Mouse (Mus musculus): ENCODE measurements at regions not wholly inside any gene's neighbourhood (a gene's known extent, or its start where the extent isn't known, plus 50 kb on each side); places are given as distances from the start of the nearest gene placed in this dataset.

DNA sequence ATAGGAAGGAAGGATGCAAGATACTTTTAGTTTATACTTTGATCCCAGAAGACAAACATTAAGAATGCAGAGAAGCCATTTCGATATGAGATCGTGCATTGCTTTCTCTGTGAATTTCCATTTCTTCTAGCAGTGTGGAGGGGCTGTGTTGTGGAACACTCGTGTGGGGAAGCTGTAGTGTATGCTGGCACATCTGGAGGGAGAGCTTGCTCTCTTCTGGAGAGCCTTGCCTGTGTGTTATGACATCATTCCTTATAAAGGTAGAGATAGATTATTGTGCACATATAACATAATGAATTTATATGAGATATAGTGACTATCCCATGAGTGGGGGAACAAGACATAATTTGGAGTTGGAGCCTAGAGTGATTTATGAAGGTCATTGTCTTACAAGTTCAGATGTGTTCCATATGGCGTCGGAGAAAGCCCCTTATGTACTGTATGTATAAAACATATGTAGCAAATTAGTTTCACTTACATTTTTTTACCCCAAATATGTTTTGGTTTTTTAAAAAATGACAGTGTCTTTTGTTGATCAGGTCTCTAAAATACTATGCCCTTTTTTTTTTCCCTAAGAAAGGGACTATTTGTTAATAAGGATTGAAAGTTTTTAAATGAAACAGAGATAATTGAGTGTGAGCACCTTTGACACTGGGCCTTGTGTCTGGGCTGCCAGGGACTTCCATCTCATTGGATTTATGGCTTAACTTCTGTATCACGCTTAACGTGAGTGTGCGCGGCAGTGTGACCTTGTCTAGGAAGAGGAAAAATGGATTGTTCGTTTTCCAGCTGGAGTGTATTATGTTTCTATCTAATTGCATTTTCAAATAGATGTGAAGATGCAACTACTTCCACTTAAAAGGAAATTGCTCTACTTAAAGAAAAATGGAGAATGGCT is 230.8 kb downstream of the Papss1 start:
- DNase-seq (ENCODE audit: low spot score in 2 of 2) = no peak

DNA sequence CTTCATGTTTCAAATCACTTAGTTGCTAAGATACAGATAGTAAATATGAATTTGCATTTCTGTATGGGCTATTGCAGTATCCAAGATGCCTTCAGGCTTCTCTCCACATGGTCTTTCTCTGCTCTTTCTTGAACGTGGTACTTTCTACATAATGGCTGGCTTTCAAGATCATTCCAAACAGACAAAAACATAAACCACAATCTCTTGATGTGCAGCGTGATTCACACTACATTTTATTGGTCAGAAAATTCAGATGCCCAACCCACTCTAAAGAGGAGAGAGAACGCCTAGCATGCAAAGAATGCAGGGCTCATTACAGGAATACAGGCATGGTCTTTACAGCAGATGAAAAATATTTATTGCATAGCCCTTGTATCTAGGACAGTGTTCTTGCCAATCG is 235.2 kb downstream of the Papss1 start:
- no peak for DNase-seq (ENCODE audit: low spot score in 2 of 2)

DNA sequence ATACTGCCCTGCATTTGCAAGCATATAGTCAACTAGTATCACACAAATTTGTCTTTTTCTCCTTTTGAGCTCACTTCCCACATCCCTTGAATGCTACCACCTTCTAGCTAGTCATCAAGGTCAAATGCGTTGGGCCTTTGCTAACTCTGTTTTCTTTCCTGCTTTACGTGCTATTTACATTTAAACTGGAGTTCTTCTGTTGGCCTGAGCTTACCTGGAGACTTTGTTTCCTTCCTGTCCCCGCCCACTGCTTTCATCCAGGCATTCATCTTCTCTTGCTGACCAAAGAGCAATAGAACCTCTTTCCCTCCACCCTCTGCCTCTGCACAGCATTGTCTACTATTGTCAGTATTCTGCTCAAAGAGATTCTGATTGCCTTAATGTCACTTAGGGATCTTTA is 237.0 kb downstream of the Papss1 start:
- no peak for DNase-seq (ENCODE audit: low spot score in 2 of 2)

DNA sequence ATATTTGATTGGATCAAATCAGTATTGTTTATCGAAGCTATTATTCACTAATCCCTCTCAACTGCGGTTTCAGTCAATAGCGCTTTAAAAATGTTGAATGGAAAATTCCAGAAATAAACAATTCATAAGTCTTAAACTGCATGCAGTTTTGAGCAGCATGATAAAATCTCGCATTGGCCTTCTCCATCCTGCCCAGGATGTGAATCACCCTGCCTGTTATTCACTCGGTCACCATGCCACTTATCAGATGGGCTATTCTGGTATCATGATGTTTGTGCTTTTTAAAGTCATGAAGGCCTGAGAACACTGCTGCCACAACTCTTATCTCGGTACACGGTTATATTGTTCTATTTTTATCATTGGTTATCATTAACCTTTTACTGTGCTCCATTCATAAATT is 238.3 kb downstream of the Papss1 start:
- DNase-seq (ENCODE audit: low spot score in 2 of 2) = no peak

DNA sequence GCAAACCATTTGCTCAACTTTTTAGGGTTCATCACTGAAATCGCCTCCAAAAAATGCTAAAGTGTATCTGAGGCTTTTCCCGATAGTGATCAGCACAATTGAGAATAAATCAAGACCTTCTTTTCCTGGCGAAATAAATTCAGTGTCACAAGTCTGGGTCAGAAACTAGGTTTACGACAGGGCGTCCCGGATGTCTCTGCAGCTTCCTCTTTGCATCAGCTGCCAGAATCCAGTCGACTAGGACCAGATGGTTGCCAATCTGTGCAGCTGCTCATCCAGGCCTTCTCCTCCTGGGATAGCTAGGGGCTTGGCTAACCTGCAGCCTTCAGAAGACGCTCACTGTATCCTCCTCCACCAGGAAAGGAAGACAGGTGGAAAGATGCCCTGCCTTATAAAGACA is 243.6 kb downstream of the Papss1 start:
- DNase-seq (ENCODE audit: low spot score in 2 of 2) = peak in 1 of 2 experiments; percentile 13

DNA sequence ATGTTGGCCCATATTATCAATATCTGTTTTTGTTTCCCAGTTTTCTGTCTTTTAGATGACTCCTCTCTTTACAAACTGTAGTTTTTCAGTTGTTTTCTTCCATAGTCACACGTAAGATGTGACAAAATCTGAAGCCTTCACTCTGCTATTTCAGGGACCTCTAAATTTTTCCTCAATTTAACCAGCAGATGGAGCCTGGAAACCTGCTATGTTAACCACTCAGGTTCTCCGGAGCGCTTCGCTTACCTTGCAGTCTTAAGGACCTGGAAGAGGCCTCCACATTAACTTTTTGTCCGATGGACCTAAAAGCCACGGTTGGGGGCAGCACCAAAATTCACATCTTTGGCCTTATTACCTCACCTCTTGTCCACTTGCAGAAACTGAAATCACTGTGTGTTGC is 248.4 kb downstream of the Papss1 start:
- DNase-seq (ENCODE audit: low spot score in 2 of 2) = no peak

DNA sequence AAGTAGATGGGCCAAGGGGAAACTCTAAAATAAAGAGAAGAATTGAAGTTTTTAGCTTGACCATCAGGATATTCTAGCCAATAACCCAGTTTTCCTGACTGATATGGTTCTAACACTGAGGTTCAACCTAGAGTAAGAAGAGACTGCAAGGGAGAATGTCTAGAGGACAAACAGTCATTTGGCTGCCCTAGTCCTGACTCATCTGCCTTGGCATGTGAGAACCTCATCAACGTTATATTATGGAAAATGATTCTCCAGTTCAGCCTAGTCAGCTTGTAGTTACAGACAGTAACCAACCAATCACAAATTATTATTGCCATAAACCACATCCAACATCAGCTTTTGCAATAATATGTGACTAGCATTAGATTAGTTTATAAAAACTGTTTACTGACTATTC is 254.2 kb downstream of the Papss1 start:
- no peak for DNase-seq (ENCODE audit: low spot score in 2 of 2)

DNA sequence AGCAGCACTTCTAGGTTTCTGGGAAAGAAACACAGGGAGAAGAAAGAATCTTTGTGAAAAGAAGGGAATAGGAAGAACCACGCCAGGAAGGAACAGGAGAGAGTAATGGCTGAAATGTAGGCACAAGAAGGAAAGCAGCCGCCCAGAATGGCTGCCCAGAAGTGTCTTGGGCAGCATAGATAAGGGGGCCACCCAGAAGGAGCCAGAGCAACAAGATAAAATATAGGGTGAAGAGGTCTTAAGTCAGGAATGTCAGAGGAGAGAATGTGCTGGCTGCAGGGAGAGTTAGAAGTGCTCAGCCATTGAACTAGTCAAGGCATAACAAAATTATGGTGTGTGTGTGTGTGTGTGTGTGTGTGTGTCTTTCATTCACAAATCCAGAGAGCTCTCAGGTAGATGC is 227.7 kb upstream of the Dkk2 start:
- no peak for DNase-seq (ENCODE audit: low spot score in 2 of 2)

DNA sequence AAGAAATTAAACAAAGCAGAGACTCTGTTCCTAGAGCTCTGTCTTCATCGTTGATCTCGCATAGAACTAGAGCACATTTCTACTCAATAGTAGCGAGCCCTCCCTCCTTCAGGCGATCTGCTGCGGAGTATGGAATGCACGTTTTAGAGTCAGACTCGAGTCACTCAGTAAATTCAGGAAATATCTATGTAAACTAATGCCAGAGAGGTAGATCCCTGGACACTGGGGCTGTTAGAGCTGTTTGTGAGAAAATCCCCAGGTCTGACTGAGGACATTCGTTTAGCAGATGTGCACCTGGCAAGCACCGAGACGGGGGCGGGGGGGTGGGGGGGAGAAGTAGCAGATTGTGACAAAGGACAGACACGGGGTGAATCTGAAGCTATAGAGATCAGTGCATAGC is 226.0 kb upstream of the Dkk2 start:
- DNase-seq (ENCODE audit: low spot score in 2 of 2) = no peak

DNA sequence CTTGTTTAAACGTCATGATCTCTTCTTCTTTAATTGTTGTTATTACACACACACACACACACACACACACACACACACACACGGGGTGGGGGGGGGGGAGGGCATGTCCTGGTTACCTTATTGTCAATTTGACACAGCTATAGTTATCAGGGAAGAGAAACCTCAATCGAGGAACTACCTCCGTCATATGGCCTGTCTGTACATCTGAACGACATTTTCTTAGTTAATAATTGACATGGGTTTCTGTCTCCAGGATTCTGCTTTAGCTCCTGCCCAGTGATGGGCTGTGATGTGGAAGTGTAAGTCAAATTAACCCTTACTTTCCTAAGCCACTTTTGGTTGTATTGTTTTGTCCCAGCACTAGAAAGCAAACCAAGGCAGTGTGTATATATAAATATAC is 220.0 kb upstream of the Dkk2 start:
- no peak for DNase-seq (ENCODE audit: low spot score in 2 of 2)

DNA sequence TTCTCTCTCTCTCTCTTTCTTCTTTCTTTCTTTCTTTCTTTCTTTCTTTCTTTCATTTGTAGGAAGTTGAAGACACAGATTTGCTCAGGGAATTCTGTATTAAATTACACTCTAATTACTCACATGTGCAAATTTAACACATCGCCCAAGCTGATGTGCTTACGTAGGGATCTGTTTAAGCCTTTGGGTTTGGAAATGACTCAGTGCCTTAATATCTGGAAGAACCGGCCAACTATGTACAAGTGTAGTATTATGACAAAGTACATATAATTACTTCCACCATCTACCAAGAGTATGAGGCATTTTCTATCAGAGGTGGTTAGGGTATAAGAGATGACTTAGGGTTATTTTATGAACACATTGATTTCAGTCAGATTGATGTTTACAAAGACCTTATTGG is 217.8 kb upstream of the Dkk2 start:
- no peak for DNase-seq (ENCODE audit: low spot score in 2 of 2)

DNA sequence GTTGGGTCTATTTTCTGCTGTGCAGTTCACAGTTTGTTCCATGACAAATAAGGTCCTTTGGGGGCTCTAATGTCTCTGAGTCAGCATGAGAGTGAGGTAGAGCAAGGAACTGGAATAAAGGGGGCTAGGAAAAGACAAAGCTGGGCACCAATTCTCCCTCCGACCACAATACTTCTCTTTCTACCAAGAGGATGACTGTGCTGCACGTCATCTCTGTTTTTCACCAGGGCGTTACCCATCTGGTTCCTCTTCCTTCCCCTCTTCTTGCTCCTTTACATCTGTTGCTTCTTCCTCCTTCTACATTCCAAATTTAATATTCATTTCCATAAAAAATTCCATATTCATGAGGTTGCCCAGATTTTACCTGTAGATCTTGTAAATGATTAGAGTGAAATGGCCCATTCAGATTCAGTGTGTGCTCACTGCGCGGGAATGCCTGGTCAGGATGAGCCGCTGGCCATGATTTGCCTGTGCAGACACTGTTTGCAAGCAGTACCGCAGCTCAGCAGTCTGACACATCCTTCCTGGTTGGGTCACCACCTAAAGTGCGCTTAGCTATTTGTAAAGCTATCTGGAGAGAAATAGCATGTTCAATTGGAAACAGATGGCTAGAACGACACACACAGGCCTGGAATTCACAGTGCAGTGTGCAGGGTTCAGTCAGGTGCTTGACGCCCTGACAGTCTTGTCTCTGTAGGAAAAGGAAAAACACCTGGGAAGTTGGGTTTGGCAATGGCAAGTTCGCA is 216.7 kb upstream of the Dkk2 start:
- no peak for DNase-seq (ENCODE audit: low spot score in 2 of 2)

DNA sequence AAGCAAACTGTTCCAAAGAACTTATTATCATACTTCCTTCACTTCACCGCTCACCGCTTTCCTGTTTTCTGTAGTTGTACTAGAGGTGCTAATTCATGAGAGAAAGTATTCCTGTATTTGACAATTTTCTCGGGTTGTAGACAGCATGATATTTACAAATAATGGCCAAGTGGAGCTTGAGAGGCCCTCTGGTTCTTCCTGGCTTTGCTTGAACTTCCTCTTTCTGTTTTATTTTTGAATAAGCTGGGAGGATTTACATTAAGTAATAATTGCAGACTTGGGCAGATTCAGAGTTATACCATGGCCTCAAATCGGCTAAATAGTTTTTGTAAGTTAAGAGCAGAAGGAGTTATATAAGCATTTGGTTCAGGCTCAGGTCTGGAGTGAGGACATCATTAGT is 215.8 kb upstream of the Dkk2 start:
- no peak for DNase-seq (ENCODE audit: low spot score in 2 of 2)

DNA sequence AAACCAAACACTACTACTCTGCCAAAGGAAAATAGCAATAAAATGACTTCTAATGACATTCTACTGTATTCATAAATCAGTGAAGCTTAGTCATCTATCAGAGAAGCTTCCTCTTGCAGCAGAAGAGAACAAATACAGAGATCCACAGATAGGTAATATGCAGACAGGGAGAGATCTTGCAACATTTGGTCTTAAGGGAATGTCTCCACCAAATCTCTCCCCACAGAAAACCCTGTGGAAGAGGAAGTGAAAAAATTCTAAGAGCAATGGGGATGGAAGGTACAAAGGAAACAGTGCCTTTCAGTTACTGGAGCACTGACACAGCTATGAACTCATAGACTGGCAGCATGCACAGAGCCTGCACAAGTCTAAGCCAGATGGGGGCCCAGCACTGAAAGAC is 202.4 kb upstream of the Dkk2 start:
- DNase-seq (ENCODE audit: low spot score in 2 of 2) = no peak

DNA sequence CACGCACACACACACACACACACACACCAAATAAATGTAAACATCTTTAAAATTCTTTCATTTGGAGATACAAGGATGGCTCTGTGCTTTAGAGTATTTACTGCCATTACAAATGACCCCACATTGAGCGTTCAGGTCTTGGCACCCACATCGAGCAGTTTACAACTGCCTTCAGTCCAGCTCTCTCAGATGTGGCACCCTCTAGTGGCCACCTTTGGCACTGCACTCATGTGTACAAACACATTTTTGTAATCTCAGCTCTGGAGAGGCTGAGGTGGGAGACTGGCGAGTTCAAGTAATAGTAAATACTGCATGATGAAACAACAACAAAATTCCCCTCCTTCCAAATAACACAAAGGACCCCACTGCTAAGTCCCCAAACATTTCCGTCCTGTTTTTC is 198.6 kb upstream of the Dkk2 start:
- DNase-seq (ENCODE audit: low spot score in 2 of 2) = no peak

DNA sequence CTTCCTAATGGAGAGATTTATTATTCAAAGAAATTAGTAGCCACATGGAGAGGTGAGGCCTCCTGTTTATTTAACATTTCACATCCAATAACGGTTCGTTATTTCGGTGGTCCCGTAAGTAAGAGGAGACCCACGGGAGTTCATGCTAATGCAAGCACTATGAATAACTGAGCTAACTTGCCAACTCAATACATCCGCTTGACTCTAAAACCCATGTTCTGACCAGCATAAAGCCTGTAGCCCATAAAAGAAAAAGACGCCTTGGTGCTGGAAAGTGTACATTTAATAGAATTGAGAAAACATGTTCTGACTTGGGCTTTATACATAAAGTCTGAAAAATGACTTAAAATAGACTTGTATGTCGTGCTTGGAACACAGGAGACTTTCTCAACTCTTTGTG is 198.1 kb upstream of the Dkk2 start:
- DNase-seq (ENCODE audit: low spot score in 2 of 2) = no peak

DNA sequence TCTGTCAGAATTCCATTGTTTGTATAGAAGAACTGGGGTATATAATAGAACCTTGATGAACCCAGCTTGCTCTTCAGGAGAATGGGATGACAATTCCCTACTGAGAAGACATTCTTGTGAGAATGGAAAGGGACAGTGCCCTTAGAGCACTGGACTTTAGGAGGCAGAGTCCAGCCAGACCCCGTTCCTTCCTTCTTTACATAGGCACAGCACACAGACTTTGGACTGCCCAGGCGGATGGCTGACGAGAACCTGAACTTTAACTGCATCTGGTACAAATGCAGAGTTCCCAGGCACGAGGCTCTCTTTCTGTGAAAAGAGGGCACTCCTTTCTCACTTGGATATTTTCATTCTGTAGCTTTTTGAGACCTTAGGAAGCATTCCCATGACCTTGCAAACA is 197.4 kb upstream of the Dkk2 start:
- no peak for DNase-seq (ENCODE audit: low spot score in 2 of 2)

DNA sequence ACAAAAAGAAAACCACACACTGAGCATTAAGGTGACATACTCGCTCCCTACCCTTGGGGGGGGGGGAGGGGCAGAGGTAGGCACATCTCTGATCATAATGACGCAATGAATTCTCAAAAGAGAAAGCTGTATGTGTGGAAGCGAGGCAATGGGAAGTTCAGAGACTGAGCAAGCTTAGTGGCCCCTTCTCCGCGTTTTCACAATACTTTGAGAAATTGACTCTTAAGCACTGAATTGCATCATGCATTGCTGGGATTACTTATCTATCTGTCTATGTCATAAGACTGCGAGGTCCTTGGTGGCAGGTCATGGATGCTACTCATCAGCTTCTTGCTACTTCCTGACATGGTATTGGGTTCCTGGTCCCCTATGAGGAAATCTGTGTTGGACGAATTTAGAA is 193.2 kb upstream of the Dkk2 start:
- no peak for DNase-seq (ENCODE audit: low spot score in 2 of 2)

DNA sequence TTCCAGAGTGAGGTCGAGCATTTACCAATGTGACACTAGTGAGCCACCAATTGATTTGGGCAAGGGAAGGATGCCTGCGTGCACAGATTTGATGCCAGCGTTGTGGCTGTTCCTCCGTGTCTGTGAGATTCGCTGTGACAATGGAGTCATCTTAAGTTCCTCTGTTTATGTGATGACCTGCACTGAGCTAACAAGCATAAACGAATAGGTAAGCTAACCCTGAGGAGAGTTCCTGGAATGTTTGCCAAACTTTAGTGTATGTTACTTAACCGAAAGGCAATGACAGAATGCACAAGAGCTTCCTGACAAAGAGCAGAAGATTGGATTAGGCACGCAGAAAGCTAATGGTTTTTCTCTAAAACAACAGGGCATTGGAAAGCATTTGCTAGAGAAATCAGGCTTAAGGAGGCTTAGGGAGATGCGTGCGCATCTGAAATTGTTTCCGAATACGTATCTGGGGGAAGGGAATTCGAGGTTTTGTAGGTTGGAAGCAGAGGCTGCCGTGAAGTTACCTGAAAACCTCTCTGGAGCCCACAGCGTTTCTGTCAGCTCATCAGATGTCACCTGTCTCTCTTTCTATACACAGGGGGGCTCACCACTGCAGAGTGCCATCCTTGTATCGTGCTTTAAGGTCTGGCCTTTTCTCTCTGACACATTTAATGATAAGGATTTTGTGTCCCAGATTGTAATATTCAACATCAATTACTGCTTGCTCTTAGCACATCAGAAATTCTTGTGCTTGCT is 191.9 kb upstream of the Dkk2 start:
- DNase-seq (ENCODE audit: low spot score in 2 of 2) = no peak

DNA sequence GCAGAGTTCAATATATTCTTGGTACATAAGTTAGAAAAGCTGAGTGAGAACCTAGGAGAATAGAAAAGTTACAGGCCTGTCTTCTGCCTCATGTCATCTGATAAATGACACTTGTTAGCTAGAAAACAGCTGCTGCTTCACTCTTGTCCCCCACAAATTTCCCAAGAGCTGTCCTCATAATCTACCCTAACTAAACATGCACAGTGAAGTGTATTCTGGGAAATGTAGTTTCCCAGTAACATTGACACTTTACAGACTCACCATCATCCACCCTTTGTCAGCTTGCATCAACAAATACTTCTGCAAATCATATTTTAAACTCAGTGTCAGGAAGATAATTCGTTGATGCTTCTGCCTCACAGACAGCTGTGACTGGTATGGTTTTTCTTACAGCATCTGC is 190.0 kb upstream of the Dkk2 start:
- no peak for DNase-seq (ENCODE audit: low spot score in 2 of 2)

DNA sequence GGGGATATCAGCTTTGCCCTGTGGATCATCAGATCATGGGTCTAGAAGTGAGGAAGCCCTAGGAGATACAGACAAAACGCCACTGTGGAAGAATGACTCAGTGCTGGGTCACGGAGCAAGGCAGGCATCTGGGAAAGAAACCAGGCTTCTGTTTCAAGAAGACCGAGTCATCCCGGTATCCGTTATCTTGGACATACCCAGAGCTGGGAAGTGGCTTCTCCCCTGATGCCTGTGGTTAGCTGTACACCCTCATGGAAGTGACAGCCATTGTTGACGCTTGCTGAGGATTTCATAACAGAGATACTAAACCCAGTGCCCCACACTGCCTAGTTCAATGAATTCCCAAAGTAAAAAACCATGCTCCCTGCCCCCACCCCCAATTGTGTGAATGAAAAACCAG is 171.6 kb upstream of the Dkk2 start:
- no peak for DNase-seq (ENCODE audit: low spot score in 2 of 2)

DNA sequence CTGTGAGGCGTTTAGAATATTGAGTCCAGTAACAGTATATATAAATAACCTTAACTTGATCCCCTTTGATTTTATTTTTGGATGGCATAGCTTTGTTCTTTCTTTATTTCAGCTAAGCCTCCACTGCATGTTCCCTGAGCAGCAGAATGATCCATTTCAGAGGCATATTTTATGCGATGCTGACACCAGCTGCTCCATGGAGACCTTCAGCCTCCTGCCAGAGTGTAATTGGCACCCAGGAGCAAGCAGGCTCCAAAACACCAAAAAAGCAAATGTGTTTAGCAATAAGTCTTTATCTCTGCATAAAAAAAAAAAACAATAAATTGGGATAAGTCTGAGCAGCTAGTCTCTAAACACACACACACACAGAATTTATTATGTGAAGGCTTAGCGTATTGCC is 170.7 kb upstream of the Dkk2 start:
- no peak for DNase-seq (ENCODE audit: low spot score in 2 of 2)

All from left cerebral cortex, adult 8-10 months (tissue).